Mouse (Mus musculus): ENCODE data around the gene Bcan.

Bcan gene

GRCm38 (mm10) chr3:87943586-87943985 lies 56.4 kb downstream of the Bcan start:
- DNase-seq: no peak

DNA sequence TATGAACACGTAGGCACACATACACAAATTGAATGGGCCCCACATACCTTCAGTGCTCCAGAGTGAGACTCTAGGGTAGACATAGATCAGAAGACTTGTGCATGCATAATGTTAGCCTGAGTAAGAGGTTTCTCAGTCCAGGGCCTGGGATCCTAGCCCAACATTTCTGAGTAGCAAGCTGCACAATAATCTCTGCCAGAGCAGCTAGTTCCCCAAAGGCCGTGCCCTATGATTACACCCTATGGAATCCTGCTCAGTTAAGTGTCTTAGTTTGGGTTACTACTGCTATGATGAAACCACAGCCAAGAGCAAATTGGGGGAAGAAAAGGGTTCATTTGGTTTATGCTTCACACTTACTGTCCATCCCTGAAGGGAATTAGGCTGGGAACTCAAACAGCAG lies 57.6 kb downstream of the Bcan start:
- DNase-seq: no peak

GRCm38 (mm10) chr3:87940611-87941010 lies 59.4 kb downstream of the Bcan start:
- DNase-seq: no peak
